Mouse (Mus musculus) embryonic fibroblast, embryonic 13.5 days (primary cell): ENCODE results near the gene Nab2. TPM values are rescaled to one million over a fixed set of nuclear protein-coding genes. Genes with fewer than 3 reads are reported as not detected.
"Not testable (repeated sequence)": the region's sequence is repeated elsewhere in the genome, so short reads cannot be mapped to it uniquely, and the experiment has no call there.

Experiments used
- H3K27ac ChIP-seq: 2 replicates; pipeline ENCODE4 v1.5.1; 2012; ENCODE audit warnings: low read length, control low read depth, inconsistent platforms; ENCODE audit not compliant: insufficient read depth
- H3K4me1 ChIP-seq: 2 replicates; pipeline ENCODE4 v1.6.1; 2011; ENCODE audit warnings: low read length; ENCODE audit not compliant: control insufficient read depth, insufficient read depth
- H3K4me3 ChIP-seq: 2 replicates; pipeline ENCODE4 v1.5.1; 2011; ENCODE audit warnings: mild to moderate bottlenecking, control low read depth, low read length; ENCODE audit not compliant: insufficient read depth
- CTCF ChIP-seq: IDR thresholded peaks from 2 replicates; pipeline ENCODE4 v1.5.1; 2011; ENCODE audit warnings: mild to moderate bottlenecking, control low read depth, low read length, moderate library complexity, borderline replicate concordance; ENCODE audit not compliant: insufficient read depth
- POLR2A ChIP-seq: IDR thresholded peaks from 2 replicates; pipeline ENCODE4 v1.6.1; 2011; ENCODE audit warnings: low read depth, mild to moderate bottlenecking, control low read depth, low read length, moderate library complexity
- polyA plus RNA-seq: library from polyadenylated mRNA; stranded (reverse); fragments of >200 nt; gene quantifications from 2 replicates; pipeline ENCODE4 v1.2.4, GENCODE M21; 2011; ENCODE audit warnings: low read depth; ENCODE audit not compliant: missing spikeins, insufficient read length

Gene Nab2
- polyA plus RNA-seq, 1 experiment, result 69.7 TPM

DNA sequence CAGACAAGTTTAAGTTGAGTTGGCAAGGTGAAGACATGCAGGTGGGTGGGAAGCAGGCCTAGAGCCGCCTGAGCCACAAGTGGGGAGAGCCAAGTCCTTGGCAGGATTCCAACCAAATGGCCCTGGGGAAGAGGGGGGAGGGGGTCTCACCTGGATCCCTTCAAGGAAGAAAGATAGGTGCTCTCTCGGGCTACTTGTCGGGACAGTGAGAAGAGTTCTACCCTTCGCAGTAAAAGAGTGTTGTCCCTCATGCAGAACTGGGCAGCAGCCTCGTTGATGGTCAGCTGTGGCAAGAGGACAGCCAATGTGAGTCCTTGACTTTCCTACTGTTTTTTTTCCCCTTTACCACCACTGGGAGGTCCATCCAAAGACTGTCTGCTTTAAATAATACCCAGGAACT lies 4.8 kb downstream of the Nab2 start:
- Histone ChIP-seq H3K27ac (peak overlapping the region; percentile 85), H3K4me3 (peak overlapping the region; percentile 92), H3K4me1 (no peaks in the 10 kb centered on the region; the same call in 1 of the 2 replicates)
- no peak for TF ChIP-seq POLR2A
- TF ChIP-seq CTCF, result no peak

GRCm38 (mm10) chr10:127662666-127663253 lies 5.6 kb downstream of the Nab2 start:
- Histone ChIP-seq H3K4me1 (no peaks in the 10 kb centered on the region; the same call in 1 of the 2 replicates), H3K4me3 (peak overlapping the region; percentile 92), H3K27ac (peak overlapping the region; percentile 85)
- TF ChIP-seq CTCF (peak; percentile 41; the same call in 1 of the 2 replicates), POLR2A (peak; percentile 20; the same call in 1 of the 2 replicates)

DNA sequence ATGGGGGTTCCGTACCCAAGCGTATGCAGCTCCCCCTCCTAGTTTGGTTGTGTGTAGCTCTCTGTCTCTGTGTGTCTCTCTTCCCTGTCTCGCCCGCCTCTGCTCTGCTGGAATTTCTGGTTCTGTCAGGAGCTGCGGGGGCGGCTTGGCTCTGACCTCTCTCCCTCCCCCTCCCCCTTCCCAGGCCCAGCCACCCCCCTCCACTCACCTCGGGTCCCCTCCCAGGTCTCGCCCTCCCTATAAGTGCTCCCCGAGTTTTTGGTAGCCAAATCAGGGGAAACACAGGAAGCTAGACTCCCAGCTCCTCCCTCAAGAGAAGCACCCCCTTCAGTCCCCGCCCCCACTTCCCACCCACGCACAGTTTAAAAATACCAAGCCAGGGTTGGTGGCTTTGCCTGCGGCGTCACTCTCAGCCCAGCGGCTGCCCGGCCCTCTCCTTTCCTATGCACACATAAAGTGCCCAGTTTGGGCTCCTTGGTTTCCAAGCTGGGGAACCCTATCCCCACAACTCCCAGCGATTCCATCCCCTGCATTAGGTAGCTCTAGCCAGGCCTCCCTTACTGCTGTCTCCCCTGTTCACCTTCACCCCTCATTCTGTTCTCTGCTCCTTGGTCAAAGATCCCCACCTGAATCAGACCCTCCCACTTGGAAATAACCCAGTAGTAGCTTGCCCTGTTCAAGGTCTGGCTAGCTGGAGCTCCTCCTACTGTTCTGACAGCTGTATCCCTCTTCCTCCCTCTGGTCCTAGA lies 6.3 kb downstream of the Nab2 start:
- Histone ChIP-seq H3K27ac (peak overlapping the region; percentile 85), H3K4me3 (peak overlapping the region; percentile 92), H3K4me1 (no peaks in the 10 kb centered on the region; the same call in 1 of the 2 replicates)
- no peak for TF ChIP-seq CTCF
- TF ChIP-seq POLR2A, result peak; percentile 64

GRCm38 (mm10) chr10:127661291-127661914 lies 7.0 kb downstream of the Nab2 start:
- TF ChIP-seq CTCF (no peak), POLR2A (no peak)

DNA sequence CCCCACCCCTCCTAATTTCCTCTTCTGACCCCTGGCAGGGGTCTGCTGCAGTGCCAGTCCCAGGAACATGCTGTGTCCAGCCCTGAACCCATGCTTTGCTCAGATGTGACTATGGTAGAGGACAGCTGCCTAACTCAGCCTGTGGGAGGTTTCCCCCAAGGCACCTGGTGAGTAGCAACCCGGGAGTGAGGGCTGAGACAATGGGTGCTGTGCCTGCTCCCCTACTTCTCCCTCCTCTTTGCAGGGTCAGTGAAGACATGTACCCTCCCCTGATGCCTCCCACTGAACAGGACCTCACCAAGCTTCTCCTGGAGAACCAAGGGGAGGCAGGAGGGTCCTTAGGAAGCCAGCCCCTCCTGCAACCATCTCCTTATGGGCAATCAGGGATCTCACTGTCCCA lies 8.8 kb downstream of the Nab2 start:
- TF ChIP-seq CTCF, result no peak
- TF ChIP-seq POLR2A, result peak; percentile 42
- H3K4me3 ChIP-seq, result no peak overlapping the region
- H3K27ac ChIP-seq, result no peak overlapping the region
- H3K4me1 ChIP-seq, result no peaks in the 10 kb centered on the region; the same call in 1 of the 2 replicates

More at GRCm38 (mm10) chr10:127661291-127661914, 7.0 kb downstream of the Nab2 start:
- Histone ChIP-seq H3K4me1 (no peaks in the 10 kb centered on the region; the same call in 1 of the 2 replicates), H3K4me3 (no peak overlapping the region; the same call in 1 of the 2 replicates), H3K27ac (peak overlapping the region; percentile 68)

DNA sequence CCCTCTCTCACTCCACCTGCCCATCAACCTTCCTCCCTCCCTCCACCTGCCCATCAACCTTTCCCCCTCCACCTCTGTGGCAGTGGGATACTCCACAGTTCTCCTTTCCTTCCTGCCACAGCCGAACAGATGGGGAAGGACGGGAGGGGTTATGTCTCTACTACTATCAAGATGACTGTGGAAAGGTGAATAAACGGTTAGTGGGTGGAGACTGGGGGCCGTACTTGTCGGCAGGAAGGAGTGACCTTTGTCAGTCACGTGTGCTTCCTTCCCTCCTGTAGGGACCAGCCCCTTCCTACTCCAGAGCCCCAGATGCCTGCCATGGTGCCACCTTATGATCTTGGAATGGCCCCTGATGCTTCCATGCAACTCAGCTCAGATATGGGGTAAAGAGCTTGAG lies 10.3 kb downstream of the Nab2 start:
- H3K27ac ChIP-seq, result no peak overlapping the region
- H3K4me3 ChIP-seq, result no peak overlapping the region
- TF ChIP-seq POLR2A, result no peak
- TF ChIP-seq CTCF, result no peak
- no peaks in the 10 kb centered on the region; the same call in 1 of the 2 replicates for H3K4me1 ChIP-seq

DNA sequence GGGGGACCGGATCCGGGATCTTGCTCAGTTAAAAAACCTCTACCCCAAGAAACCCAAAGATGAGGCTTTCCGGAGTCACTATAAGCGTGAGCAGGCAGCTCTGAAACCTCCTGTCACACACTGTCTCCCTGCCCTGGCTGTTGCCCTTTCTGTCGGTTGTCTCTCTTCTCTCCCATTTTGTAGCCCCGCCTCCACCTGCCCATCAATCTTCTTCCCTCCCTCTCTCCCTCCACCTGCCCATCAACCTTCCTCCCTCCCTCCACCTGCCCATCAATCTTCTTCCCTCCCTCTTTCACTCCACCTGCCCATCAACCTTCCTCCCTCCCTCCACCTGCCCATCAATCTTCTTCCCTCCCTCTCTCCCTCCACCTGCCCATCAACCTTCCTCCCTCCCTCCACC lies 10.8 kb downstream of the Nab2 start:
- not testable (repeated sequence) for H3K27ac ChIP-seq, H3K4me3 ChIP-seq, H3K4me1 ChIP-seq

- Histone ChIP-seq H3K4me3 (no peak overlapping the region), H3K27ac (no peak overlapping the region), H3K4me1 (no peaks in the 10 kb centered on the region)
- no peak for TF ChIP-seq POLR2A
- no peak for TF ChIP-seq CTCF
These were observed 13.3 kb downstream of the Nab2 start for GRCm38 (mm10) chr10:127654970-127655579.

GRCm38 (mm10) chr10:127652906-127653638 lies 15.3 kb downstream of the Nab2 start:
- Histone ChIP-seq H3K27ac (no peak overlapping the region), H3K4me3 (no peak overlapping the region)
- TF ChIP-seq CTCF (no peak), POLR2A (no peak)

More at GRCm38 (mm10) chr10:127652906-127653638, 15.3 kb downstream of the Nab2 start:
- H3K4me1 ChIP-seq, result no peaks in the 10 kb centered on the region
